Mouse (Mus musculus) heart, postnatal 4 days (tissue): Measurements from ENCODE around the gene Artn. TPM values are rescaled to one million over a fixed set of nuclear protein-coding genes. Genes with fewer than 3 reads are reported as not detected.
A peak's percentile ranks its signal among the peaks of the same experiment; 100 is the strongest.

Experiments used
- DNase-seq: peaks from one replicate; pipeline ENCODE4 v3.0.0; 2021
- total RNA-seq, 2 experiments: library from RNA; stranded (reverse); gene quantifications; 2 replicates each; pipeline ENCODE4 v1.2.3; 2021

The Artn gene
- total RNA-seq, 2 experiments from 2014 or later: 0.67 to 0.72 TPM

- no peak for DNase-seq
Measured at GRCm38 (mm10) chr4:117887920-117888319, 41.6 kb downstream of the Artn start.

- DNase-seq: peak; percentile 94
Measured at GRCm38 (mm10) chr4:117887133-117887532, 42.4 kb downstream of the Artn start, which contains the start of gene Atp6v0b. Atp6v0b (minus strand) TSS chr4:117887333.

- peak; percentile 30 for DNase-seq
Measured at GRCm38 (mm10) chr4:117886644-117887043, 42.9 kb downstream of the Artn start.

- no peak for DNase-seq
Measured at GRCm38 (mm10) chr4:117885994-117886393, 43.6 kb downstream of the Artn start.

DNA sequence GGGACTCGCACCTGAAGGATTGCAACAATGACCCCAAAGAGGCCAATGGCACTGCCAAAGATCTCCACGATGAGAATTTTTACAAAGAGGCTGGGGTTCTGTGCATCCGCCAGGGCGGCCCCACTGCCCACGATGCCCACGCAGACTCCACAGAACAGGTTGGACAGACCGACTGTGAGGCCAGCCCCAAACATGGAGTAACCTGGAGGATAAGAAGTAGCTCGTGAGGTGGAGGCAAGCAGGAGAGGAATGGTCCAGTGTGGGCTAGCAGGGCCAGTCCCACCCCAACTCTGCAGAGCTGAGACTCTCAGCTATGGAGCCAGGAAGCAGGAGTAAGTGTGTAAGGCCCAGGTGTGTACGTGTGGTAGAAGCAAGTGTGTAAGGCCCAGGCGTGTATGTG lies 44.5 kb downstream of the Artn start:
- no peak for DNase-seq

DNA sequence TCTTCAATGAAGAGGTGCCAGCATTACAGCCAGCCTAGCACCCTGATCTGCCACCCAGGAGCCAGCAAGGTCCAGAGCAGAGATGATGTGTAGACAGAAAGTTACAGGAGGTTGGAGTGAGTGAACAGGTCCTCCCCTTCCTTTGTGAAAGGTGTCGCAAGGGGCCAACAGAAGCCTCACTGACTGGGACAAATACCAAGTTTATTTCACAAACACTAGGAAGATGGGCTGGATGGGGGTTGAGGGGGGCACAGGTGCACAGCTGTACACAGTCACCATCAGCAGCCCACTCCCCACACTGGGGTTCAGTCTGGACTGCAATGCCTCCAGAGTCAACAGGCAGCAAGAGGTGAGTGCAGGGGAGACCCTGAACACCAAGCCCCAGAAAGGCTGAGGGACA lies 45.4 kb downstream of the Artn start:
- no peak for DNase-seq

- peak; percentile 63 for DNase-seq
Measured at GRCm38 (mm10) chr4:117882701-117883691, 46.6 kb downstream of the Artn start, which contains the start of gene B4galt2. B4galt2 (minus strand) TSS chr4:117883487.

DNA sequence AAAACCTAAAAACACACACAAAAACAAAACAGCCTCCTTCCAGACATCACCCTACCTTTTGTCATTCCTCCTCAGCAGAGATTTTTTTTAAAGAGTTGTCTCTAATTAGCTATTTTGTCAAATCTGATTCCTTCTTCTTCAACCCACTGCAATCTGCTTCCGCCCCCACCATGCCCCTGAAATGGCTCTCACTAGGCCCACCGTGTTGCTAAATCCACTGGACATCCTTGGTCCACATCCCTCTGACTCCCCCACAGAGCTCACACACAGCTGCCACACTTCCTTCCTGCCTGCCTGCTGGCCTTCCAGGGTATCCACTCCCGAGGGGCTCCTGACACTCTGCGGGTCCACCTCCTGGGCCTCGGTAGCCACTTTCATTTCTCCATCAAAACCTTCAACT lies 50.9 kb downstream of the Artn start:
- DNase-seq: no peak

GRCm38 (mm10) chr4:117878301-117878700 lies 51.3 kb downstream of the Artn start:
- no peak for DNase-seq

Other genes with a start within 250 kb of the Artn start
- gene Dmap1, start 247.5 kb downstream of the Artn start, total RNA-seq: 10 to 100 TPM; 29.1 to 29.4 TPM
- not detected for gene Gm12845, start 205.4 kb downstream of the Artn start, total RNA-seq
- not detected for gene Klf17, start 164.1 kb downstream of the Artn start, total RNA-seq
- 1 to 10 TPM; 3.2 to 4.1 TPM for gene Slc6a9, start 95.3 kb downstream of the Artn start, total RNA-seq
- gene Ccdc24, start 57.2 kb downstream of the Artn start, total RNA-seq: 1 to 10 TPM in 1 of 2 experiments, under 1 TPM in 1; 0.59 to 1.1 TPM
- gene B4galt2, start 46.3 kb downstream of the Artn start, total RNA-seq: 10 to 100 TPM; 19.5 to 21.9 TPM
- 100 to 1,000 TPM; 115 to 126 TPM for gene Atp6v0b, start 42.4 kb downstream of the Artn start, total RNA-seq
- gene Dph2, start 37.7 kb downstream of the Artn start, total RNA-seq: 1 to 10 TPM; 4.1 to 5.1 TPM
- 10 to 100 TPM; 49.6 TPM for gene Ipo13, start 14.8 kb downstream of the Artn start, total RNA-seq
- 10 to 100 TPM; 27.1 to 29.2 TPM for gene St3gal3, start 205.2 kb upstream of the Artn start, total RNA-seq